Mouse (Mus musculus) layer of hippocampus, adult 11-12 months (tissue): ENCODE results near the gene Gm13084.
"Not testable (repeated sequence)": the region's sequence is repeated elsewhere in the genome, so short reads cannot be mapped to it uniquely, and the experiment has no call there.

Experiments used
- DNase-seq: peaks from one replicate; pipeline ENCODE4 v3.0.0; 2022; ENCODE audit warnings: low spot score

Gene Gm13084

DNA sequence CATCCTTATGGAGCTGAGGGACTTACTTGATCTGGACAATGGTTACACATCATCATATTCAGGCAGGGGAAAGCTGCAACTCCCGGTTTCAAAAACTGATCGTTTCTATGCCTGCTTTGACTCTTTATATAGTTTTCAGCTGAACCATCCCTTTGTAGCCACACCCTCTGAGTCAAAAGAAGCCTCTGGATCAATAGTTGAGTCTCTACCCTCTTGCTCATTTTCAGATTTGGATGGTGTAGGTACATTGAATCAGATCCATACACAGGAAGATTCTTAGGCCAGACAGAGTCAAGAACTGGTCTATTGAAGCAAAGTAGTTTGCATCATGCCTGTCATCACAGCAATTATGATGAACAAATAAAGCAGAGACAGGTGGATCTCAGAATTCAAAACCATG, at the start of gene Gm13084:
Gm13084 (minus strand) TSS at position 101 of the 400 bp plus-strand sequence.
- DNase-seq = no peak

DNA sequence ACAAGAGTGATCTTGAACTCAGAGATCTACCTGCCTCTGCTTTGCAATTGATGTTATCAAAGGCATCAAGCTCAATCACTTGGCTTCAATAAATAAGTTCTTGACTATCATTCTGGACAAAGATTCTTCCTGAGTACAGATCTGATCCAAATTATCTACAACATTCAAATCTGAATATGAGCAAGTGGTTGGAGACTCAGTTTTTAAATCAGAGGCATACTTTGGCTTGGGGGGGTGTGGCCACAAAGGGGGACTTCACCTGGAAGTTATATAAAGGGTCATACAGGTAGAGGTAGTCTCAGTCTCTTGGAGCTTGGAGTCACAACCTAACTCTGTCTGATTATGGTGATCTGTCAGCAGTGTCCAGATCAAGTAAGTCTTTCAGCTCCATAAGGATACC, 30.3 kb upstream of the Gm13084 start, which contains the start of gene Gm13103:
Gm13103 (plus strand) TSS at position 301 of the 400 bp plus-strand sequence.
- DNase-seq = not testable (repeated sequence)

DNA sequence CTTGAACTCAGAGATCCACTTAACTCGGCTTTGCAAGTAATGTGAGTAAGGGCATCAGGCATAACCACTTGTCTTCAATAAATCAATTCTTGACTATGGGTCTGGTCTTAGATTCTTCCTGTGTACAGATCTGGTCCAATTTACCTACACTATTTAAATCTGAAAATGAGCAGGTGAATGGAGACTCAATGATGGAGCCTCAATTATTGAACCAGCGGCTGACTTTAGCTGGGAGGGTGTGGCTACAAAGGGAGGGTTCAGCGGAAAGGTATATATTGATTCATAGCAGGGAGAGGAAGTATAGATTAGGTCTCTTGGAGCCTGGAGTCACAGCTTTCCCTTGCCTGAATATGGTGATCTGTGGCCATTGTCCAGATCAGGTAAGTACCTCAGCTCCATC, 26.8 kb downstream of the Gm13084 start, which contains the start of gene Gm13023:
Gm13023 (plus strand) TSS at position 301 of the 400 bp plus-strand sequence.
- DNase-seq = not testable (repeated sequence)
